Mouse (Mus musculus) induced T-regulatory cell, adult 2 months (primary cell): Measurements from ENCODE around the gene Shmt2.
A peak's percentile ranks its signal among the peaks of the same experiment; 100 is the strongest.

Experiments
- DNase-seq: peaks from one replicate; pipeline ENCODE4 v3.0.0-alpha.2; 2012; ENCODE audit warnings: low read depth

Gene Shmt2

DNA sequence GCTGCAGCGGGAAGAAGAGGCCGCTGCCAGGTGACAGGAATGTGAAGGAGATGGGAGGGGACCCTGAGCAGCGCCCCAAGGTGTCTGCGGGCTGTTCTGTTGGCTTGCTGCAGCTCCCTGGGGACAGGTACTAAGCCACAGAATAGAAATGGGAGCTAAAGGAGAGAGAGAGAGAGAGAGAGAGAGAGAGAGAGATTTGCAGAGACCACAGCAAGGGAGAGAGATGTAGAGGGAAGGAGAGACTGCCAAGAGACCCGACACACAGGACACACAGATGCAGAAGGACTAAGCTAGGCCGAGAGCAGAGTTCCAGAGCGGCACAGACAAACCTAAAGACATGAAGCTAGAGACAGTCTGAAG, 10.0 kb downstream of the Shmt2 start:
- no peak for DNase-seq

DNA sequence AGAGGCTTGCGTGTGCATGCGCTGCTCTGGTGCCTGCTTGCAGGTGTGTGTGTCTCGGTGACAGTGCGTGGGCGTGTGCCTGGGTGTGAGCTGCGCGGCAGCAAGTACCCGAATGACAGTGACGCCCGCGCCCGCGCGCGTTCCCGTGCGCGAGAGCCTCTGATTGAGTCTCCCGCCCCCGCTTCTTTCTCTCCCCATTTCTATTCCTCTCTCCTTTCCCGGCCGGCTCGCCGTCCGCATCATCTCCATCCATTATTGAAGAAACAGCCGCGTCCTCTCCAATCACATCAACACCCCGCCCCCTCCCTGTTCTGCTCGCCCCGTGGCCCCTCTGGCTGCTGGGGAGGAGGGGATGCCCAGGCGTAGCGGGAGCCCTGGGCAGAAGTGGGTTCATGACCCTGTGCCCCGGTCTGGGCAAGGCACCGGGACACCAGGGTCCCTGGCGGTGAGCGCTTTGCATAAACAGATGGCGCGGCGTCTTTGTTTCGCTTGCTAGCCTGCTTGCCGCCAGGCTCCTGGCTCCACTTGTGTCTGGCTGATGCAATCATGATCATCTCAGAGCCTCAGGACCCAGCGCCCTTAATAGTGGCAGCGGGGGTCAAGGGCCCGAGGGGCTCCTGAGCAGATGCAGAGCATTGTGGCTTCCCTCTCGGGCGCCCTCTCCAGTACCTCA, 10.5 kb downstream of the Shmt2 start:
- DNase-seq = peak; percentile 88

DNA sequence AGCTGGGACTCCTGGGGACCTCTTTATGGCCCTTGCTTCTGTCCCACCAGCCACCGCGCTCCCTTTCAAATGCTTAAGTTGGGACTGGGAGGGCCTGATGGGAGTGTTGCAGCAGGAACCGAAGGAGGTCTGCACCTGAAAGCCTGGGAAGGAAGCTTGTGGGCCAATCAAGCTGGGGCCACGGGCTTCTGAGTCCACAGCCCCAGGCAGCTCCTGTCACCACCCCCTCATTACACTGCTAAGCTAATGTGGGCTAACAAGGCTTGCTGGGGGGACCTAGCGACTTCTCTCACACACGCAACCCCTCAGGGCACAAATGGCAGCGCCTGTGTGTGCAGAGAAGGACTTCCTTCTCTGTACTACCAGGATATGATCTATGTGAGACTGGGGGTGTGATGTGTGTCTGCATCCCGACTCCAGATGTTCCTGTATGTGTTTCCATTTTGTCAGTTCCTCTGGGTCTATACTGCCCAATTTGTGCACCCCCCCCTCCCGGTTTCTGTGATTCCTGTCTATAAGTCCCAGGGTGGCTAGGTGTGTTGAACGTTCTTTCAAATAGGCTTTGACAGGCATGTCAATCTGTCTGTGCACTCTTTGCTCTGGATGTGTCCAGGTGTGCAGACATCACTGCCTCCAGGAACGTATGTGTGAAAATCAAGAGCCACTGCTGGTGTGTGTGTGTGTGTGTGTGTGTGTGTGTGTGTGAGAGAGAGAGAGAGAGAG, 11.2 kb downstream of the Shmt2 start:
- DNase-seq = no peak

DNA sequence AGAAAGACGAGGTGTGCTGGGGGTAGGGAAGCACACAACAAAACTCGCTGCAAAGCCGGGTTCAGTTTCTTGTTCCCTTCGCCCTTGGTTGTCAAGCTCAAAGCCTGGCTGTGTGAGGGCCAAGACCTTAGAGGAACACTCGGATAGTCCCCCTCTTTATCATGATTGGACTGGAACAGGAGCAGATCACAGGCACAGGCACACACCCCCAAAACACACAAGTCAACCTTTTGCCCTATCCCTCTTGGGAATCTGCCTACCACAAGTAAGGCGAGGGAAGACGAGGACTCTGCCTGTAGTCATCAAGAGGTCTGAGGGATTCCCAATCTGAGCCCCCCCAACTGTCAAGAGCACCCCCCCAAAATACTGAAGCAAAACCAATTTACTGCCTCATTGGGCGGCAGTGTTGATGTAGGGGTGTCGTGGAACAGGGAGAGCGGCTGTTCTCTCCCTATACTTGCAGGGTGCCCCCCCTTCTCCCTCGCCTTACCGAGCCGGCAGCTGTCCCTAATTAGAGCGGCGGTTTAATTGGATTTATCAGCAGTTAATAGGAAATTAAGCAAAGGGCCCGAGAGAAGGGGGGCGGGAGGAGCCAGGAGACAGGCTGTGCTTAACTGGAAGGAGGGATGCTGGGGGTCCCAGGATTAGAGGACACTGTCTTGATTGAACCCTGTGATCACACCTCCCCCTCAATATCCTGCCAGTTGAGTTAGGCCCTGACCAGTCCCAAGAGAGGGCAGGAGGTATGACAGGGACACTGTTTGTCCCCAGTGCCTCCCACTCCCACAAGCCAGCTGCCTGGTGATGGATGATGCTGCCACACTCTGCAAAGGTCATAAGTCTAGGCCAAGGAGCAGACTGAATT, 12.2 kb downstream of the Shmt2 start:
- peak; percentile 39 for DNase-seq

DNA sequence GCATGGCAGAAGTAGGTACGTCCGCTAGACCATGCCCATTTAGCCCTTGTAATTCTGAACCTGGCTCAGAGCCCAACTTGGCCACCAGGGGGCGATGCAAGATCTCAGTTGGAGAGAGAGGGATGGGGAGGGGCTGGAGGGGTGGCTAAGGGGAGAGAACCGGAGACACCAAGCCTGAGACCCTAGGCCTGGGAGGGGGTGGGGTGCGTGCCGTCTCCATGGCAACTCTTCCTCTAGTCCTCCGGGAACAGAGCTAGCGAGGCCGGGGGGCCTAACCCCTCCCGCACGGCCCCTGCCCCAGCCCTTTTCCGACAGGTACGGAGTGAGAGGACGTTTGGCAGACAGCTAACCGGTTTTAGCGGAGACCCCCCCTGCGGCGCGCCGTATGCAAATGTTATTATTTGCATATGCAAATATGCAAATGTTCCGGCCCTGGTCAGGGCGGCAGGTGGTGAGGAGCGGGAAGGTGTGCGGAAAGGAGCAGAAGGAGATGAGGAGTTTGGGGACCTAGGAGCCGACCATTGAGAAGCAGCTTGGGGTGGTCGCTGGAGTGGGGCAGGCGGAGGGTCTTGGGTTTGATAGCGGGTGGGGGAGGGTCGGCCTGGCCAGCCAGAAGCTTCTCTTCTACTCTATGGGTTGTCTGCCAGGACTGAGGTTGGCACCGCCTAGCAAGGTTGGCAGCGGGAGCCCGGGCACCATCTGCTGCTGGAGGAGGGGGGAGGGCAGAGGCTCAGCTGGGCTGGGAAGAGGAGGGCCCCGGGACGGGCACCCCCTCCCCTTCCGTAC, 13.0 kb downstream of the Shmt2 start:
- DNase-seq = peak; percentile 95

DNA sequence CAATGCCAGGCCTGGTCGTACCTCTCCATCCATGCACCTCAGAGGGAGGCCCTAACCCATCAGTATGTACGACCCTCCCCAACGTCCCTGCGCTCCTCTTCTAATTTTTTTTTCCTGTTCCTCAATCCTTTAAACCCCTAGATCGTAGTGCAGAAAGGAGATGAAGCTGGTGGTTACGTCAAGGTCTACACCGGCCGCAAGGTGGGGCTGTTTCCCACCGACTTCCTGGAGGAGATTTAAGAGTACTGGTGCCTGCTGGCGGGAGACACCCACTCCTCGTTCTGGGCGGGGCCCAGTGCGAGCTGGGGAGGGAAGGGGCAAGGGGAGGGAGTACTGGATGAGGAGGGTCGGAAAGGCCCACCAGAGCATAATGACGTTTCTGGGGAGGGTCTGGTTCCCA, 14.0 kb downstream of the Shmt2 start:
- peak; percentile 93 for DNase-seq

DNA sequence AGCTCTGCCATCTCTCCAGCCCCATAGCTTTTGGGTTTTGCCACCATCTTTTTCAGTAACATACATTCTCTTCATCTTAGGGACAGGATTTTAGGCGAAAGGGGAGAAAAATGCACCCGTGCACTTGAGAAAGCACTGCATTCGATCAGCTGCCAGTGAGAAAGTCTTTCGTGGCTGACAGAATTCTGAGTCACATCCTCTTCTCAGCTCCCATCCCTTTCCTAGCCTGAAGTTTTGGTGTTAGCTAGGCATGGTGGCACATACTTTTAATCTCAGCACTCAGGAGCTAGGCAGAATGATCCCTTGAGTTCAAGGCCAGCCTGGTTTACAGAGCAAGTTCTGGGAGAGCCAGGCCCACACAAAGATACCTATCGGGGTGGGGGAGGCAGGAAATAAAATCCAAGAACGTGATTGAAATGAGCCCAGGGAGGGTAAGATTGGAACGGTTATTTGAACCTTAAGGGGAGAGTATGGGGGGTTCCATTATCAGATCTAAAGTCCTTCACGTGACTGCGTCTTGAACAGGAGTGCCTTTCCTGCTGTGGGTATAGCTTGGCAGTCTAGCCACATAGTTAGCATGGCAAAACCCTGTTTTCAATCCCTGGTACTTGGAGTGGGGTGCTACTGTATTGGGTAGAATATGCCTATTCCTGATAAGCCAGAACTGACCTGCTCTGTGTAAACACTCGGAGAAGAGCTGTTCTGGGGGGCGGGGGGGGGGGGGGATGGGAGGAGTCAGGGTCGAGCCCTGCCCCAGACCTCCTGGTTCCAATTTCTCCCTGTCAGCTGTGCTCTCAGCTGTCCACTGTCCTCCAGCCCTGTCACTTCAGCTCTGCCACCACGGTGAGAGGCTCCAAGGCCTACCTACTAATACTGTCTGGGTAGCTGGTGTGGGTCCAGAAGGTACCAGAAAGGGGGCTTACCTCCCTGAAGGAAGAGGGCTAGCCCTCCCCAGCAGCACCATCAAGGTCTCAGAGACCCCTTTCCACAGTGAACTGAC, 21.1 kb downstream of the Shmt2 start, which contains the start of gene Stac3:
TSS of gene Stac3 (plus strand) at position 793 of the 1,000 bp plus-strand sequence.
- DNase-seq = no peak

DNA sequence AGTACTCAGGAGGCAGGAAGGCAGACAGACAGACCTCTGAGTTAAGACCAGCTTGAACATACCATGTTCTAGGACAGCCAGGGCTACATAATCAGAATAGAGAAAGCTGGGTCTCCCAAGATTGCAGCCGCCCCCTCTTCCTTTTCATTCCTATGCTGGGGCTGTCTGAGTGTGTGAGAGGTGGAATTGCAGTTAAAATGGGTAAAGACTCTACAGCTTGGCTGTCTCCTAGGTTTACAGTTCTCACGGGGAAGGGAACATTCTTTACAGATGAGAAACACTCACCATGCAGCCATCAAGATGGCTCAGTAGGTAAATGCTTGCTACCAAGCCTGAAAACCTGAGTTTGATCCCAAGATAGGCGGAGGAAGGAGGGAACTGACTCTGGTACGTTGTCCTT, 22.2 kb downstream of the Shmt2 start:
- DNase-seq = no peak

DNA sequence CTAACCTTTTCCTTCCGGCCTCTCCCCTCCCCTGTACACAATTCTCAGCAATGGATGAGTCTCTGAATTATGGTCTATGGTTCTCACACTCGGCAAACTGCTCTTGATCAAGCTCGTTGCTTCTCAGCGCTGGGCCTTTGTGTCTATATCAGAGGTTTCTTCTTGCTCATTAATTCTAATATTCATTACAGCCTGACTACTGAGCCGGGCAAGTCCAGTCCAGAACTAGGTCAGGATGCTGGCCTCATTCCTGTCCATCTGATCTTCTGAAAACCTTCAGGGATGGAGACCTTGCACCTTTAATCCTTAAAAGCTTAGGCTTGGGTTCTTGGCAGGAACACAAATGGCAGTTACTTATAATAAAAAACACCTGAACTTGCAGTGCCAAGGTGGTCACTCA, 22.7 kb downstream of the Shmt2 start:
- no peak for DNase-seq

DNA sequence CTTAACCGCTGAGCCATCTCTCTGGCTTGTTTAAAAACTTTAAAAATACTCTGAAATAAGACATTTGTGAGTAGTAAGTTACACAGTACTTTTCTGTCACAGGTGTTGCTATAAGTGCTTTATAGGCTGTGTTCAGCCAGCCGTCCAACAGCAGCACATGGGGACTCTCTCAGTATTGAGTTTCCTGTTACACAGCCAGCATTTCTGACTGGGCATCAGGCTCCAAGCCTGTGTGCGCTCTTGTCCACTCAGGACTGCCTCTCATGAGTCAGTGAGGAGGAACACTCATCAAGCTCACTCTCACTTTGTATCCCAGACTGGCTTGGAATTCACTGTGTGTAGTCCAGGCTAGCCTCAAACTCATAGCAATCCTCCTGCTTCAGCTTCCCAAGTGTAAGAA, 26.1 kb downstream of the Shmt2 start:
- DNase-seq = no peak

DNA sequence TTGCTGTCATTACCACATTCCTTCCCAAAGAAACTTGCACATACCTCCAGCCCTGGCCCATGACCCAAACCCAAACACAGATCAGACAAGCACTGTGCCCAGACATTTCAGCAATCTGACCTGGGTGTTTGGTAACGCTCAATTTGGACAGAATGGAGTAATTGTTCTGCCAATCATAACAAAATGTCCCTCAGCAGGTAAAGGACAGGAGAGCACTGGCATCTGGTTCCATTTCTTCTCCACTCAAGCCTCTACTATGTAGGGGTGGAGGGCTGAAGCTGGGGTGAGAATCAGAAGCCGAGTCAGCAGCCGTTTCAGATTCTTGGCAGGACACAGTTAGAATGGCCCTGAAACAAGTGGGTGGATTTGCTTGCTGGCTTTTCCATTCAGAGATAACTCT, 30.1 kb downstream of the Shmt2 start:
- no peak for DNase-seq

DNA sequence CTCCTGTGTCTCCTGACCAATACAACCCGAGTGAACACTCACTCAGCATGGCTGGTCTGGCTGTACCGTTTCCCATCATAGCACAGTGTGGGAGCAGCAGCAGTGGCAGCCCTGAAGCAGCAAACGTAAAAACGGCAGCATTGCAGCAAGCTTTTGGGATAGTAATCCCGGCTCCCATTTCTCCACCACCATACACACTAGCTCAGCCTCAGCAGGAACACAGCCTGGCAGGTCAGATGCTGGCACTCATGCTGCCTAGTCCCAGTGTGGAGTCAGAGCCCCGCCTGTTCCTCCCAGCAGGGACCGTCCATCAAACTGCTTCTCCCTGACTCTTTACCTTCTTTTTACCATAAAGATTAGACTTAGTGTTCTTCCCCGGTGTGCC, 31.1 kb downstream of the Shmt2 start:
- DNase-seq = no peak

DNA sequence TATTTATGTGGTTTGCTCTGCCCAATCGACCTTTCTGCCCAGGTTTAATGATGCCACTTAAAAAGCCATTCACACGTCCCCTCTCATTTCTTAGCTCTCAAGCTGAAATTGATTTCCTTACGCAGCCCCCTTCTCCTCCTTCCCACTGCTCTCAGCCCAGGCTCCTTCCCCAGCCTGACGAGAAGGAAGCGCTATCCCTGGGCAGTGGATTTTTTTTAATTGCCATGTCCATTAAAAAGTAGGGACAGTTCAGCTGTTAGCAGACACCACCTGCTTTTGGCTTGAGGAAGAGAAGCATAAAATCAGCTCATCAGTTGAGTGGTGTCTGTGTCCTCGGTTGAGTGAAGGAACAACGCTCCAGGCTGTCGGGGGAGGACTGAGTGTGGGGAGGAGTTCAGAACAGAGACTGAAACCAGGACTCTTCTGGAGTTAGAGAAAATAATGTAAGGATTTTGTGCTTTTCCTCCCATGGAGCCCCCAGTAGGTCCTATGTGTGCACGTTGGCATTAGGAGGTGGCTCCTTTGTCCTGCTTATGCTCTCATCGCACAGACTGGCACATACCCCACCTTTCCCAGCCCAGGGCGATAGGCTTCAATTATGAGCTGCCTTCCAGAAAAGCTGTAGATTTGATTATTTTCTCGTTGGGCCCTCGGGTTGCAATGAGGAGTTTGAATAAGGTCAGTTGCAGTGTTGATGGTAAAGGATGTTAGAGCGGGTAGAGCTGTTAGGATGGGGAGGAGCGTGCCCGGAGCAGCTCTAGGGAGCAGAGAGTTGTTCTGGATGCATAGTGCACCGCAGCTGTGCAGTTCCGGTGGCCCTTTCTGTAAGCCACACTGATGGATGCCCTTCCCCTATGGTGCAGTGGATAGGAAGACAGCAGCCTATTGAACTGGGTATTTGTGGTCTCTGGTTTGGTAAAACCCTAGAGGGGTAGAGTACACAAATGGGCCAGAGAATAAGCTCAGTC, 31.8 kb downstream of the Shmt2 start:
- DNase-seq = no peak

DNA sequence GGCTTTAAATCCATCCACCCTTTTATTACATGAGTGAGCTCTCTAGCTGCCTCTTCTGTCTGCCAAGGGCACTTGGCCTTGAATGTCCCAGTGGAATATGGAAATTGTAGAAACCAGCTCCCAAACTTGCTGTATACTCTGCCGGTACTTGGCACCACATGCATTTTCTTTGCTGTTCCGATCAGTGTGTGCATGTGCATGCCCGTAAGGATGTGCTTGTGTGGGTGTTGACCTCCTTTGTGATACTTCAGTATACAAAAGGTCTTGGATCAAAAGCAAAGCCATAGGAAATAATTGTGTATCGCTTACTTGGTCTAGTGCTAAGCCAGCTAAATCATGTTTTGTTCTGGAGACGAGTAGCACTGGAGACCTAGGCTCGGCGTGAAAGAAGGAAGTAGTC, 33.4 kb downstream of the Shmt2 start:
- no peak for DNase-seq

DNA sequence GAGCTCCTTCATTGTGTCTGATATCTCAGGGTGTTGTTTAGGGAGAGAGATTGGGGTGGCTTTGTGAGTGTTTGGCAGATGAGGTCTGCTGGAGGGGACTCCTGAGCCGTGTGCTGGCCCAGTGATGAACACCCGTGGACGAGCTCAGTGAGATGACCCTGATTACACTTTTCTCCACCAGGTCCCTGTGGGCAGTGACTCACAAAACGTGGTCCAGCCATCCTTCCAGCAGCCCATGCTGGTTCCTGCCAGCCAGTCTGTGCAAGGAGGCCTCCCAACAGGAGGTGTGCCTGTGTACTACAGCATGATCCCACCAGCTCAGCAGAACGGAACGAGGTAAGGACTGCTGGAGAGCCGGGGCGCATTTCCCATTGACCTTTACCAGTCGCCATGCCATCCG, 37.0 kb downstream of the Shmt2 start:
- no peak for DNase-seq

DNA sequence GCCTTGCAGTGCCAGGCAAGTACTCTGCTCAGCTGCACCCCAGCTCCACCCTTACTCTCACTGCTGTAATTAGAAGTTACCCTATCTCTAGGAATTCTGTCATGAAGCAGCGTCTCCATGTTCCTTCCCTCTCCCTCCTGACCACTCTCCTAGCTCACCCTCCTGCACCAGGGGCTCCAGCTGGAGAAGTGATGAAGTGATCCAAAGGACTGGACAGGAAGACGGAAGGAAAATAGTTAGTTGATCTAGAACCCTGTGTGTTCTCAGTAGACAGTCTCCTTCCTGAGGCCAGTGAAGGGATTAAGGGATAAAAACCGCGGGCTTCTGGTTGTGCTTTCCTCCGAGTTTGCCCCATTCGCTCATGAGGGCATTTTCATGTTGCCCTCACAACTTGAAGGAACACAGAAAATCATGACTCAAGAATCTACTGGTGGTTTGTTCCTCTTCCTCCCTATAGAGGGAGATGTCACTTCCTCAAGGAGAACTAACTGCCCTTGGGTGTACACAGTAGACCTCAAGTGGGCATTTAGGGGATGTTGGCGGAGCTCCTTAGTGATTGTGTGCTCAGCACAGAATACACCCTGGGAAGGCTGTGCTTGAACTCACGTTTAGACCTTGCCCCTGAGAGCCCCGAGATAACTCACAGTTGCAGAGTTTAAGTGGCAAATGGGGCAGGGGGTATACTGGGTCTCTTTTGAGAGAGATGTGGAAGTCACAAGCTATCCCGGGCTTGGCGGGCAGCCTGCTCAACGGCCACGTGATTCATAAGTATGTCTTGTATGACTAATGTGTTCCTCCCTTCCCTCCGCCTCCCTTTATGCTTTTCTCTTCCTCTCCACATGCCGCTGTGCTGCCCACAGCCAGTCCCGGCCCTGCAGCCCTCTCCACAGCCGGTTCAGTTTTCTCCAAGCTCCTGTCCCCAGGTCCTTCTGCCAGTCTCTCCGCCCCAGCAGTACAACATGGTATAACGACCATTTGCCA, 41.1 kb downstream of the Shmt2 start:
- DNase-seq = no peak

DNA sequence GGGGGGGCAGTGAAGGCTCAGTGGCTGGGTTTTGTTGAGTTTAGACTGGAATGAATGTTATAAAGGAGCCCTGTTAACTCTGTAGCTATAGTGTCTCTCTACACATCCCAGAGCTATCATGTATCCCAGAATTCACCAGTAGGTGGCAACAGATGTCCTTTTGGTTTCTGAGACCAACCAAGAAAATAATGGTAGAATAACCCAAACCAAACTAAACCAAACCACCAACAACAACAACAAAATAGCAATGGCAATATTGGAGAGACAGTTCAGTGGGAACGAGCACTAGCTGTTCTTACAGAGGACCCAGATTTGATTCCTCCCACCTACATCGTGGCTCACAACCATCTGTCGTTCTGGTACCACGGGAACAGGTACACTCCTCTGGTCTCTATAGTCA, 43.1 kb downstream of the Shmt2 start:
- peak; percentile 50 for DNase-seq

DNA sequence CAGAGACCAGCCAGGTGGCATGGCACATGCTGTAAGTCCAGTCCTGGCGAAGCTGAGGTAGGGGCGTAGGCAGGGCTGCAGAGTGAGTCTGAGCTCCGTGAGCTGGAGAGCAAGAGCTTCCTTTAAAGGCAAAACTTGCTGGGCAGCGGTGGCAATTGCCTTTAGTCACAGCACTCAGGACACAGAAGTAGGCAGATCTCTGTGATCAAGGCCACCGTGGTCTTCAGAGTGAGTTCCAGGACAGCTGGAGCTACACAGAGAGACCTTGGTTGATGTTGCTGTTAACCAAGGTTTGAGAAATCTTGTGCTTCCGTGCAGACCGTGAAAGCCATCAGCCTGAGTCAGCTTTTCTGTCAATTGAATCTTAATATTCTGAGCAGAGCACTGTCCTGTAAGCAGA, 44.9 kb downstream of the Shmt2 start:
- no peak for DNase-seq

DNA sequence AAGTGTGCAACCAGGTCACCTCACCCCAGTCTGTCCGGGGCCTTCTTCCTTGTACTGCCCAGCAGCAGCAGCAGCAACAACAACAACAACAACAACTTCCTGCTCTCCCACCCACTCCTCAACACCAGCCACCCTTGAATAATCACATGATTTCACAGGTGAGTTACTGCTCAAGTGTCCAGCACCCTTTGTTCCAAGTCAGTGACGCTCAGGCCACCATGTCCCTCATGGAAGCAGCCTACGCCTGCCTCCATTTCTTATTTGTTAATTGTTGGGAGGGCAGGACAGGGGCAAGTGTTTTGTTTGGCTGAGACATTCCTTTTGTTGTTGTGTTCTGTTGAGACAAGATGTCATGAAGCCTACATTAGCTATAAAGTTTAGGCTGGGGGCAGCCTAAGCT, 45.7 kb downstream of the Shmt2 start:
- no peak for DNase-seq
